Mouse (Mus musculus): ENCODE results near the gene Rps12-ps3.

Rps12-ps3 gene

DNA sequence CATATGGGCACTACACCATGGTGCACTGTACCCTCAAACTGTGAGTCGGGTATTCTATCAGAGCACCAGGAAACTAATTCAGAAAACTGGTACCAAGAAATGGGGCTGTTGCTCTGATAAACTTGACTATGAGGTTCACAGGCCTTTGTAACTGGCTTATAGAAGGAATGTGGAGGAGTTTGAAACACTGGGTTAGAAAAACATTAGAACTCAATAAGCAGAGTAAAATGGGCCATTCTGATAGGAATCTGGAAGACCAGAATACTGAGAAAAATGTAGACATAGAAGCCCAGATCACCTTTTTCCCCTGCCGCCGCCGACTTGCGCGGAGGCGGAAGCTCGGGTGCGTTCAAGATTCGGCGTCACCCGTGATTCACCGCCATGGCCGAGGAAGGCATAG is at the start of gene Rps12-ps3:
Gene Rps12-ps3, plus strand, starts transcription at position 301 of the 400 bp plus-strand sequence.
- no peak for DNase-seq (ENCODE audit: low spot score)

DNA sequence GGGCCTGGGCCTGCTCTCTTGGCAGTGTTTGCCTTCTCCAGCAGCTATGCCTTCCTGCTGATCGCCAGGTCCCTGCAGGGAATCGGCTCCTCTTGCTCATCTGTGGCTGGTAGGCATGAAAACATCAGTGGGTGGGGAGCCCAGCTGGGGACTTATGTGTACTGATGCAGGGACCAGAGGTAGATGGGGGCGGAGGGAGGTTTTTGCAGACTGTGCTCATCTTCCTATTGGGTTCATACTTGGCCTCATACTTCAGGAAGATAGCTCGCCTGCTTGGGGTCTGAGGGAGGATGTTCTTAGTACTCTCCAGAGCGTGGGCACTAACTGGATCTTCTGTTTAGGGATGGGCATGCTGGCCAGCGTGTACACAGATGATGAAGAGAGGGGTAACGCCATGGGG is 48.9 kb upstream of the Rps12-ps3 start:
- DNase-seq (ENCODE audit: low spot score), result no peak

DNA sequence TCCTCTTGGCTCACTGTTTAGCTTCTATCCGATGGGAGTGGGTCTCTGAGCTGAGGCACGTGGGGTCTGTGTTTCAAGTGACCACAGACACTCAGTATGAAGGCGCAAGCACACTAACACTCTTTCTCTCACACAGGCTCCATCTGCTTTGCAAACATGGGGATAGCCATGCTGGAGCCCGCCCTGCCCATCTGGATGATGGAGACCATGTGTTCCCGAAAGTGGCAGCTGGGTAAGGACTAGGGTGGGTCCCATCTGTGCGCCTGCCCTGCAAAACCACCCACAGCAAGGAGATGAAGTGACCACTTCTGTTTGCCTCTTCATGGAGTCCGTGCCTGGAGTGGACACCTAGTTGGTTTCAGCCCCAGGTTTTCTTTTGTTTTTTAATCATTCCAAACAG is 45.7 kb upstream of the Rps12-ps3 start:
- DNase-seq (ENCODE audit: low spot score), result no peak

DNA sequence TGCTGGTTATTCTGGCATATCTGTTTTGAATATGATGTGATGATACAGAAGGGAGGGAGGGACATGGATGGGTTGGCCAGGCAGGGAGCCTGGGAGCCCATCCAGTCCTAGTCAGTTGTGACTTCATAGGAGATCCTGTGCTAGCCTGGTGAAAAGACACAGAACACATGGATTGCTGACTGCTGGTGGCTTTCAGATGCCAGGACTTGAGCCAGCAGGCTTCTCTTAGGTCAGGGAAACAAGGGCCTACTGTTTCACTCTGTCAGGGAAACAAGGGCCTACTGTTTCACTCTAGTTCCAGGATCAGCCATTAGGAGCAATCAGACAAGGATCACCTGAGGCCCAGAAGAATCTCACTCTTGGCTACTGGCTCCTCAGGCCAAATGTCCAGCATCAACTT is 41.2 kb upstream of the Rps12-ps3 start:
- no peak for DNase-seq (ENCODE audit: low spot score)

DNA sequence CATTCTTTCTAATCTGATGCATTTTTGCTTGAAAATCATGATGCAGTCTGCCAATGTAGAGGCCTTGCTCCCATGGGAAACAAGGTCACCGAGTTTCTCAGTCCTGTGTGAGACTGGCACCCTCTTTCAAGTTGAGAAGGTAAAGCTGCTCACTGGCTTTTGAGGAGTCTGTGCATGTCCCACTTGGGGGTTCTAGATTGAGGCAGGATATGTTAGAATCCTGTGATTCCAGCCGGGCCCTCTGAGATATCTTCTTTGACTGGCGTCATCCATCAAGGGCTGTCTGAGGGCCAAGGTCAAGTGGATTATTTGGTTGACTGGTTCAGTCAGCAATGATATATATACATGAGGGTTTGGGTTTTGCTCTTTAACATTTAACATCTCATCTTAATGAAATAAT is 40.1 kb upstream of the Rps12-ps3 start:
- DNase-seq (ENCODE audit: low spot score), result no peak

DNA sequence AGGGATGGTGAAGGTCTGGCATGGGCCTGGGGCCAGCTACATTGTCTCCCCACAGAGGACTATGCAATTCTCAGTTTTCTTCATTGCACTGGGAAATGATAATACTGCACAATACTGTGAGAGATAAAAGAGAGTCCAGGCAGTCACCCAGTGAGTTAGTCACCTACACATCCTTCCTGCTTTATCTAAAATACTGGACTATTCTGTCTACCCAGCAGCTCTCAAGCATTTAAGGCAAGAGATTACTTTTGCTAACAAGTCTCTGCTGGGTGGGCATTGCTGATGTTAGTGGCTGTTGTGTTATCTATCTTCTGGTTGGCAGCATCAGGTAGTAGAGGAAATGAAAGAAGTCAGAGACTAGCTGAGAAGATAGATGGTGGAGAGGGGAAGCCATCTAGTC is 33.0 kb upstream of the Rps12-ps3 start:
- no peak for DNase-seq (ENCODE audit: low spot score)

DNA sequence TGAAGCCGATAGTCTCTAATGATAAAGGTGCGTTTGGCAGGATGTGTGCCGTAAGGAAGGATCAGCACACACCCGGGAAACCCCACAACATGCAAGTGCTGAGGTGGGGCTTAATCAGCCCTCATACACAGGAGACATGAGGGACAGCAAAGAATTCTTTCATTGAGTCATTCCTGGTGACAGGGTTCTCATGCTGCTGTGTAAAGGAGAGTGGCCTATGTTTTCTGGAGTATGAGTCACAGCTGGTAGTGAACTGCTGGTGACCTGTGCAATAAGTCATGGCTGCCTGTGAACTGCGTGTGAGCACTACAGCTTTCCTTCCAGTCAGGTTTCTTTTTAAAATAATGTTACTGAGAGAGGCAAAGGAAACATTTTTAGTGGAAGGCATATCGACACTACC is 32.3 kb upstream of the Rps12-ps3 start:
- no peak for DNase-seq (ENCODE audit: low spot score)

DNA sequence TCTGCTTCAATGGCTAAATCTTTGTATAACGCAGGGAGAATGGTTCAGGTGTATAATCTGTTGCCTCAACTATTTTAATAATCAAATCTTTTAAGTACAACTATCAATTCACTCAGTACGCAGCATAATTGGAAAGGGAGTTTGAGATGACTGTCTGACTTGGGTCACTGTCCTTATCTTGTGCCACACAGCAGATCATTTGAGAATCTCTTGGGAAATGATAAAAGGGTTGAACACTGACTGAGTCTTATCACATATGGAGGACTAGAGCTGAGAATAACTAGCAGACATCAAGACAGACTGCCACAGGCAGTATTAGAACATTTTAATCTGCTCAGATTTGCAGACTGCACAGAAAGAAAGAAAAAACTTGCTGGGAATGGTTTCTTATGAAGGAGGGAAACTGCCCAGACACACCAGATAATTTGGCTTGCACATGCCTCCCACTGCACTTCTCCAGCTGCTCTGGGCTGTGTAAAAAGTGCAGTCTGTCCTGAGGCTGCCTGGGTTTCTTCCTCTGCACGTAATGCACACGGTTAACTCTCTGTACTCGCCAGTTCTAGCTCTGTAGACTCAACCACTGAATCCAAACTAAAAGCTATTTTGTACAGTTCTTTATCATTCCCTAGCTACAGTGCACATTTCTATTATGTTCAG is 29.8 kb upstream of the Rps12-ps3 start:
- DNase-seq (ENCODE audit: low spot score), result no peak

DNA sequence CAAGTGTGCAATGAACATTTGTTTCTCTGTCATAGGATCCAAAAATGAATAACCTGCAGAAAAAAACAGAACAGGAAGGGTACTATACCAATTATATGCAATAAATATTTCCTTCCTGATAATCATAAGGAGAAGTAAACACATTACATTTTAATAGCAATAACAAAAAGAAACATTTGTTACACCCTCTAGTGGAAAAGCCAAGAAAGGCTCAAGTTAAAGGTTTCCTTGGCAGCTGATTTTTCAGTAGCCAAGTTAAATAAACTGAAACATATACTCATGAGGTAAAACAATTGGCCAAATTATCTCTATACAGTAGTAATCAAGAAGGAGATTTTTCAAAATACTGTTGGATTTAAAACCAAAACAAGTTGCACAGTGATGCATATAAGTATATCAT is 6.8 kb upstream of the Rps12-ps3 start:
- DNase-seq (ENCODE audit: low spot score), result no peak

DNA sequence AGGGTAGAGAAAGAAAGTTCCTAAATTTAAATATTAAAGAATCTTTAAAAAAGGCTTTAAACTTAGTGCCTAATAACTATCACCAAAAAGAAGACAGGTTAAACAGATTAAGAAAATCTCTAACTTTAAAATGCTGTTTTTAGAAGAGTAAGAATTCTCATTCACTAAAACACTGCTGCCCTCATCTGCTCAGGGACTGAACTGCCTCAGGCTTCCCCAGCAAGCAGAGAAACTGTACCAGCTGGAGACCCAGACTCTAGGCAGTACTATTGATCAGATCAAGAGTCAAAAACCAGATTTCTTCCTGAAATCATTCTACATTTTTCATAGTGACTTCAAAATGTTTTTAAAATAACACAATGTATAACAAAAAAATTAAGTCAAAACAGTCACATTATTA is 5.5 kb upstream of the Rps12-ps3 start:
- peak; percentile 58 for DNase-seq (ENCODE audit: low spot score)

DNA sequence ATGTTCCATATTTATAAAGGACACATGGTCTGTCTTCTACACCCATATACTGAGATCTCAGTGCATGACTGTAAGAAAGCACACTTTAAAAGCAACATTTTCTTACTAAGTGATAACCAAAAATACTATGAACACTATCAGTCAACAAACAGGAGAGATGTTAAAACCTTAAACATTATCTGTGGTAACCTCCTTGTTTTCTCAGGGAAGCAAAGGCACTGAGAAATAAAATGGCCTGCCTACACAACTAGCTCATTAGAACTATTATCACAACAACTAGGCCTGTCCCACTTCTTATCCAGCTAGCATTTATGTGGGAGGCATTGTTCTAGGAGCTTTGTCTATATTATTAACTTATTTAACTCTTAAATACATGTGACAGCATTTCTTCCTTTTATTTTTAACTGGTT is 8.7 kb downstream of the Rps12-ps3 start:
- DNase-seq (ENCODE audit: low spot score), result no peak

DNA sequence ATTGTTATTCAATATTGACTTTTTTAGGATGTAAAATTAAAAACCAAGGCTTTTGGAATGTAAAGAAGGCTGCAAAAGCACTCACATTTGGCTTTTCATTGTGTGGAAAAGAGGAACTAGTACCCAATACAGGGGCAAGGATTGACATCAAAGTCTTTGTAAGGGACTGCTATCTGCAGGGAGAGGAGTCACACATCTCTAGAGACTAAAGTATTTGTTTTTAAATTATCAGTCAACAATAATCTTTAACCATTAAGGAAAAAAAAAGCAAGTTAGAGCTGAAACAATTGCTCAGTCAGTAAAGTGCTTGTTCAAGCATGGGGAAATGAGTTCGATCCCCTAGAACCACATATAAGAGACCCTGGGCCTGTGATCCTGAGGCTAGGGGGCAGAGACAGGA is 14.6 kb downstream of the Rps12-ps3 start:
- DNase-seq (ENCODE audit: low spot score), result no peak

DNA sequence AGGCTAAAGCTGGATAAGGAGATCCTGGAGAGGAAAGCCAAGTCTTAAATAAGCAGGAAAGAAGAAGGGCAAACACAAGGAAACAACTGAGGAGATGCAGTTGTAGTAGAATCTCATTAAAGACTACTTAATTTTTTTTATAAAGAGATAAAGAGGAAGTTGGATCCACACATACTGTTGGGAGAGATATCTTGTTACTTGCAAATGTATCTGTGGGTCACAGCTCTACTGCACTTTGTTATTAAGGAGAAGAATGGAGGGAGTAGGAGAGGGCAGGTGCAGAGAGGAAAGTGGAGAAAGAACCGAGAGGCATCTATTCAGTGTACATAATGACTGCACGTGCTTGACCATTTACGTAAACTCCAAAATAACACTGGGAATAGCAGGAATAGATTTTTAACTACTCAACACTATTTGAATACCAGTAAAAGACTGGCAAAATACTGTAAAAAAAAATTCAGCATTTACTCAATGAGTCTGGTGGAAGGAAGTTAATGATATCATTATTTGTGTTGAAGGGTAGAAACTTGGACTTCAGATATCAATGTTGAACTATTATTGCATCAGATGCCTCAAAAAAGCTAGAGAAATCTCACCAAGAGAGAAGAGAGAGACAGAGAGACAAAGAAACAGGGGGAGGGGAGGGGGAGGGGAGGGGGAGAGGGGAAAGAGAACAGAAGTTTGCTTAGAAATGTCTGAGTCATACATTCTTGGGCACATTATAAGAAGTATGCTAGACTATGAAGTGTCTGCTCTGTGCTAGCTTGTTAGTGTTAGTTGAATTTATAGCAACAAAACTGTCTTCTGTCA is 16.0 kb downstream of the Rps12-ps3 start:
- DNase-seq (ENCODE audit: low spot score), result no peak

DNA sequence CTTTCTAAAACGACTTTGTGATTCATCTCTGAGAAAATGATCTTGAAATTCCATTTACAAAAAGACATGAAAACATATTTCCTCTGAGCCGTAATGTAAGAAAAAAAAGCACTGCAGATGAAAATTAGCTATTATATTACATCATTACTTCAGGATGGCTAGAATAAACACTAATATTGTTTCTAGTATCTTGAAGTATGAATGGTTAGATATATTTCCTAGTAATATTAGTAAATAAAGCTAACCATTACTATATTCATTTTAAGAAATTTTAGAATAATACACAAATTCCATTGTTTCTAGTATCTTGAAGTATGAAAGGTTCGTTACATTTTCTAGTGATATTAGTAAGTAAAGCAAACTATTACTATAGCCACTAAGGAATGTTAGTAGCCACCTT is 17.8 kb downstream of the Rps12-ps3 start:
- no peak for DNase-seq (ENCODE audit: low spot score)

DNA sequence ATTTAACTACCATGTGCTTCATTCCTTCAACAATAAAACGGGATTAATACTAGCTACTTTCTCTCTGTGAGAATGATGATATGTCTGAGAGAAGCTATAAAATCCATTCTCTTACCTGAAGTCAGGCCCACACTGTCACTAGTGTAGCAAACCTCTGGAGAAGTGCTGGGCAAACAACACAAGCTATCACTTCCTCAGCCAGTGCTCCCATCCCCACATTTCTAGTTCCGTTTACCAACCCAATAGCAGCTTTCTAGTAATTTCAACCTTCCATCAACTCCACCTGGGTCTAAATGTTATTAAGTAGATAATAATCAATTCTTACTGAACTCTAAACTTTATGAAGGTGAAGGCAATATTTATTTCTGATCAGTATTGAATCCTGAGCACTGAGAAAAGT is 20.9 kb downstream of the Rps12-ps3 start:
- DNase-seq (ENCODE audit: low spot score), result no peak

DNA sequence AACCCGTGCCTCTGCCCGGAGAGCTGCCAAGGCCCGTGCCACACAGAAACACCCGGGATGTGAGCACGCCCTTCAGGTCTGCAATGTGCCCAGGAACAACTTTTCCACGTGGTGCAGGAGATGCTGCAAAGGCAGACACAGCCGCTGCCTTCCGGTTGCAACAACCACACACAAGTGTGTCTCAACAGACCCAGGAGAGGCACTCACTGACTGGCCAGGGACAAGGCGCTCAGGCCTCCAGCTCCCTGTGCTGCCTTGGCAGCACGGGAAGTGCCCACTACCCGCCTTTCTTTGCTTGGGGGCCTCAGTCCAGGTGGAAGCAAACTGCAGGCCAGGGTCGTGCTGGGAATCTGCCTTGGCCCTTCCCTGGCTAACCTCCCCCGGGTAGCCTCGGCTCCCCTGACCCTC is 22.2 kb downstream of the Rps12-ps3 start:
- peak; percentile 34 for DNase-seq (ENCODE audit: low spot score)

DNA sequence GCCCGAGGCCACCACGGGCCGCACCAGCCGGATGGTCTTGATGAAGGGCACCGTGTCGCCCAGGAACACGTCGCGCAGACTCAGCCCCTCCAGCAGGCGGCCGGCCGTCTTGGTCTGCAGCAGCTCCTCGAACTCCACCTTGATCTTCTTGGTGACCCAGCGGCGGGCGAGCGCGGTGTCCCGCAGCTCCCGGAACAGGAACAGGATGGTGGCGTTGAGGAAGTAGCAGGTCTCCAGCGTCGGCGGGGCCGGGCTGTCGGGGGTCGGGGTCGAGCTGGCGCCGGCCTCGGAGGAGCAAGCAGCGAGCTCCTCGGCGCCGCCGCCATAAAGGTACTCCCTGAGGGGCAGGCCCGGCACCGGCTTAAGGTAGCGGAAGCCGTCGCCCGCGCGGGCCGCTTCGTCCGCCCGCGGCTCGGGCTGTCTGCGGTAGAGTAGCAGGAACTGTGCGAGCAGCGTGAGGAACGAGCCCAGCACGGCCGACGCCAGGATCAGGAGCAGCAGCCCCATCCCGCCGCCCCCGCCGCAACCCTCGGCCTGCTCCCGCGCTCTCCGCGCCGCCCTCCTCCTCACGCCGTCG is 23.1 kb downstream of the Rps12-ps3 start:
- DNase-seq (ENCODE audit: low spot score), result no peak

DNA sequence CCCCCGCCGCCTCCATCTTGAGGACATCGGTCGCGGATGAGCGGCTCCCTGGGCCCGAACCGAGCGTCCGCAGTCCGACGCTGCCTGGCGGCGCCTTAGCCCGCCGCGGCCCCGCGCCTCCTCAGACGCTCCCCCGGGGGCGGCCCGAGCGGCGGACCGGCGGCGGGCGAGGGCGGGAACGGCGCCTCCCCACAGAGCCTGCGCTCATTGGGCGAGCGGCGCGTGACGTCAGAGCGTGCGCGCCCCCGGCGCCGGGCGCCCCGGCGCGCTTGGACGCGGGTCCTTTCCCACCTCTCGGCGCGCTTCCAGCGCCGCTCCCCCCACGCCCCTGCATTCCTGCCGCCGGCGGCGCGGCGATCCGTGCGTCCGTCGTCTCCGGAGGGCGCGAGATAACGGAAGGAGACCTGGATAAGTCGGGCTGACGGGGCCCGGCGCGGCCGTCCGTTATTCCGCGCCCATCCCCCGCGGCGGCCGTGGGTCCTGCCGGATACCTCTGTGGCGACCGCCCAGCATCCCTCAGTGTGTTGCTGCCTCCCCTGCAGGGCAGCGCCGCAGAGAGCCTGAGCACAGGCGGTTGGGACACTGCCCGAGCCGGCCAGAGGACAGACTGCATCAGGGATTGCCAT is 23.7 kb downstream of the Rps12-ps3 start, which contains the start of gene Pdzd8:
Gene Pdzd8, minus strand, starts transcription at position 123 of the 626 bp plus-strand sequence.
- DNase-seq (ENCODE audit: low spot score), result peak; percentile 93

DNA sequence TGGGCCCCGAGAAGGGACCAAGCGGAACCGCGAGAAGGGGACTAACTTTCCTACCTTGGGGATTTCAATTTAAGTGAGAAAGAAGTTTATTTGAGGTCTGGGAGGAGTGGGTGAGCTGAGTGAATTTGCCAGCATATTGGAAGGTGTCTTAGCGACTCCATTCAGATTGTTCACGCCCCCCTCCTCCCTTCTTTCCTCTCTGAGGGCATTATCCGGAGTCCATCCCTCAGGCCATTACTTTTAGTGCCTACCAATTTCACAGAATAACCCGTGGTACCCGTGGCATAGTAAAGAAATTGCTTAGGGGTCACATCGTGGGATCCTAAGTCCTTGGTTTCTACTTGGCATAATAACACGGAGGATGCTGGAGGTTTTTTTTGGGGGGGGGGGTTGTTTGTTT is 24.2 kb downstream of the Rps12-ps3 start:
- no peak for DNase-seq (ENCODE audit: low spot score)

DNA sequence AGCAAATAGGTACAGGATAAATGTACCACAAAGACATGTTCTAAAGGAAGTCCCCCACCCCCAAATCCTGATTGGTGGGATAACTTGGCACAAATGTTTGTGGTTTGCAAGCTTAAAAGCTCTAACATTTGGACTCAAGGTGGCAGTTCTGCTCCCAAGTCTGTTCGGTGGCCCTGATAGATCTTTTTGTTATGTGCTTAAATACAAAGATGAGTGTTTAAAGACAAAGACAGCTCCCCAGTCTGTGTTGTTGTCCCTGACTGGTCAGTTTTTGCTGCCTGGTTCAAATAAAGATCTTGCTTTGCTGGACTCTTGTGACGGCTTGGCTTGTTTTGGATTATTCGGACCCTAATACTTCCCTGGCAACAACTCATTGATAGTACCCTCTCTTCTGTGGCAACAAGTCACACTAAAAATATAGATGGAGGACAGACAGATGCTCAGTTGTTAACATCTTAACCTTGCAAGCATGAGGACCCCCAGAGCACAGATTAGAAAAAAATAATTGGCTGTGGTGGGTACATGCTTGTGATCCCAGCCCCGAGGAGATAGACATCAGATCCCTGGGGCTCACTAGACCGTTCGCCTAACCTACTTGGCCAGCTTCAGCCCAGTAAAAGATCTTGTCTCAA is 27.4 kb downstream of the Rps12-ps3 start:
- DNase-seq (ENCODE audit: low spot score), result no peak

DNA sequence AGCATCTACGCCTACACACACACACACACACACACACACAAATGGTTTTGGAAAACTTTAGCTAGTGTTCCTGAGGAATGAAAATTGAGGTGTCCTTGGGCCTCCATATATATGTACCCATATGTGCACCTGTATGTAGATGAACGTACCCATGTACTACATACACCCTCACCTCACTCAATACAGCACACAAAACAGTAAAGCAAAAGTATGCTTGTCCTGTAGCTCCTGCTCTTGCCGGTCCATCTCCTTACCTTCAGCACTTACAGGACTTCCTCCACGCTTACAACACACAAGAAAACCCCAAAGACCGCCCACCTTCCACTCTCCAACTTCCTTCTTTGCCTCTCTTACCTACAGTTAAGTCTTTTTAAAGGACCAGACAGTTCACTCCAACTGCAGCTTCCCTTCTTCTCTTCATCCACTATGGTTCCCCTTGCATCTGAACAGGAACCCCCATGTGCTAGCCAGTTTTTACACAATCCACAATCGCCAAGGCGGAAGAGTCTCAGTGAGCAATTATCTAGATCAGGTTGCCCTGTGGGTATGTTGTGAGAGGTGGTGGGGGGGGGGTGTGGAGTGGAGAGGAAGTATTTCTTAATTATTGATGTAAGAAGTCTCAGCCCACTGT is 28.3 kb downstream of the Rps12-ps3 start:
- DNase-seq (ENCODE audit: low spot score), result peak; percentile 29

Data from retina, embryonic 14.5 days (tissue).